Mouse (Mus musculus) urinary bladder, adult 2 months (tissue): Measurements from ENCODE around the gene Tmem150a. TPM values are rescaled to one million over a fixed set of nuclear protein-coding genes. Genes with fewer than 3 reads are reported as not detected.

Experiments
- DNase-seq: peaks from one replicate; pipeline ENCODE4 v3.0.0; 2022; ENCODE audit warnings: low spot score
- polyA plus RNA-seq: library from polyadenylated mRNA; depleted of rRNA; stranded (reverse); fragments of >200 nt; gene quantifications from 2 replicates; pipeline ENCODE4 v1.2.3, GENCODE M21; 2012; rRNA removed

The Tmem150a gene
- polyA plus RNA-seq: 26.6 and 27.0 TPM in 2 replicates

- DNase-seq: peak; percentile 73
These were observed at the start of gene Tmem150a for GRCm38 (mm10) chr6:72355066-72355911. Gene Tmem150a, plus strand, starts transcription at chr6:72355447.

- DNase-seq: no peak
These were observed 43.0 kb upstream of the Tmem150a start for GRCm38 (mm10) chr6:72312198-72312597.

GRCm38 (mm10) chr6:72313124-72313867, 42.0 kb upstream of the Tmem150a start:
- no peak for DNase-seq

- no peak for DNase-seq
These were observed 39.9 kb upstream of the Tmem150a start for GRCm38 (mm10) chr6:72315384-72315783.

- DNase-seq: no peak
These were observed 39.2 kb upstream of the Tmem150a start for GRCm38 (mm10) chr6:72316044-72316443.

- DNase-seq: no peak
These were observed 36.8 kb upstream of the Tmem150a start for GRCm38 (mm10) chr6:72318440-72318839.

- no peak for DNase-seq
These were observed 36.2 kb upstream of the Tmem150a start for GRCm38 (mm10) chr6:72319019-72319418.

GRCm38 (mm10) chr6:72322936-72323335, 32.3 kb upstream of the Tmem150a start:
- DNase-seq: no peak

- DNase-seq: no peak
These were observed 31.3 kb upstream of the Tmem150a start for GRCm38 (mm10) chr6:72323786-72324508.

GRCm38 (mm10) chr6:72326274-72326673, 29.0 kb upstream of the Tmem150a start:
- no peak for DNase-seq

GRCm38 (mm10) chr6:72329019-72329418, 26.2 kb upstream of the Tmem150a start:
- DNase-seq: no peak

GRCm38 (mm10) chr6:72330133-72330532, 25.1 kb upstream of the Tmem150a start:
- DNase-seq: no peak

- no peak for DNase-seq
These were observed 22.1 kb upstream of the Tmem150a start for GRCm38 (mm10) chr6:72333111-72333510.

GRCm38 (mm10) chr6:72340481-72340880, 14.8 kb upstream of the Tmem150a start:
- no peak for DNase-seq

- no peak for DNase-seq
These were observed 10.7 kb upstream of the Tmem150a start for GRCm38 (mm10) chr6:72344396-72345073.

GRCm38 (mm10) chr6:72345074-72345567, 10.1 kb upstream of the Tmem150a start, which contains the start of gene Usp39:
Gene Usp39, minus strand, starts transcription at chr6:72345184.
- DNase-seq: peak; percentile 81

GRCm38 (mm10) chr6:72345633-72346032, 9.6 kb upstream of the Tmem150a start:
- no peak for DNase-seq

- no peak for DNase-seq
These were observed 9.0 kb upstream of the Tmem150a start for GRCm38 (mm10) chr6:72346261-72346660.

GRCm38 (mm10) chr6:72347166-72347941, 7.9 kb upstream of the Tmem150a start, which contains the start of gene 0610030E20Rik:
Gene 0610030E20Rik, plus strand, starts transcription at chr6:72347317.
- peak; percentile 68 for DNase-seq

- no peak for DNase-seq
These were observed 6.8 kb upstream of the Tmem150a start for GRCm38 (mm10) chr6:72348411-72348810.
